Mouse (Mus musculus): ENCODE data around the gene Cilp. TPM values are rescaled to one million over a fixed set of nuclear protein-coding genes. Genes with fewer than 3 reads are reported as not detected.
"Not testable (repeated sequence)": the region's sequence is repeated elsewhere in the genome, so short reads cannot be mapped to it uniquely, and the experiment has no call there.

The Cilp gene
- polyA plus RNA-seq, 1 experiment: 1.4 TPM

- Histone ChIP-seq H3K27ac (ENCODE audit: insufficient read depth, low read depth, low read length) (no peak overlapping the region), H3K36me3 (ENCODE audit: control insufficient read depth, insufficient read depth, low read length) (no peaks in the 10 kb centered on the region), H3K27me3 (replicated peaks; ENCODE audit: control insufficient read depth, insufficient read depth, low read length) (no peaks in the 10 kb centered on the region), H3K4me3 (ENCODE audit: insufficient read depth, low read depth, low read length) (no peak overlapping the region), H3K4me1 (ENCODE audit: control insufficient read depth, insufficient read depth, low read length) (no peaks in the 10 kb centered on the region)
- 86% methylated on average over 2 of the region's 2 CpGs for WGBS
- DNase-seq: peak; percentile 21
- no peak for TF ChIP-seq POLR2A (IDR thresholded peaks at IDR 0.05; ENCODE audit: low read depth, low read length)
- TF ChIP-seq CTCF (conservative IDR thresholded peaks at IDR 0.05; ENCODE audit: insufficient read depth, insufficient read length, low read depth, low read length): no peak
These were observed 3.3 kb upstream of the Cilp start for GRCm38 (mm10) chr9:65261591-65262230.

- WGBS: 93% methylated on average over 3 of the region's 3 CpGs
- H3K27ac ChIP-seq (ENCODE audit: insufficient read depth, low read depth, low read length): no peak overlapping the region
- no peak for DNase-seq
- peaks cover 4% of the 10 kb centered on the region for H3K4me1 ChIP-seq (ENCODE audit: control insufficient read depth, insufficient read depth, low read length)
- TF ChIP-seq CTCF (conservative IDR thresholded peaks at IDR 0.05; ENCODE audit: insufficient read depth, insufficient read length, low read depth, low read length) (no peak), POLR2A (IDR thresholded peaks at IDR 0.05; ENCODE audit: low read depth, low read length) (no peak)
- H3K36me3 ChIP-seq (ENCODE audit: control insufficient read depth, insufficient read depth, low read length): no peaks in the 10 kb centered on the region
- no peaks in the 10 kb centered on the region for H3K27me3 ChIP-seq (replicated peaks; ENCODE audit: control insufficient read depth, insufficient read depth, low read length)
- no peak overlapping the region for H3K4me3 ChIP-seq (ENCODE audit: insufficient read depth, low read depth, low read length)
These were observed 2.3 kb upstream of the Cilp start for GRCm38 (mm10) chr9:65262641-65263120.

- 31% methylated on average over 7 of the region's 7 CpGs for WGBS
- peaks cover 9% of the 10 kb centered on the region for H3K4me1 ChIP-seq (ENCODE audit: control insufficient read depth, insufficient read depth, low read length)
- TF ChIP-seq CTCF (conservative IDR thresholded peaks at IDR 0.05; ENCODE audit: insufficient read depth, insufficient read length, low read depth, low read length) (no peak), POLR2A (IDR thresholded peaks at IDR 0.05; ENCODE audit: low read depth, low read length) (no peak)
- no peaks in the 10 kb centered on the region for H3K27me3 ChIP-seq (replicated peaks; ENCODE audit: control insufficient read depth, insufficient read depth, low read length)
- no peaks in the 10 kb centered on the region for H3K36me3 ChIP-seq (ENCODE audit: control insufficient read depth, insufficient read depth, low read length)
- no peak overlapping the region for H3K27ac ChIP-seq (ENCODE audit: insufficient read depth, low read depth, low read length)
- H3K4me3 ChIP-seq (ENCODE audit: insufficient read depth, low read depth, low read length): no peak overlapping the region
- peak; percentile 64 for DNase-seq
These were observed 2.9 kb downstream of the Cilp start for GRCm38 (mm10) chr9:65267742-65268515.

GRCm38 (mm10) chr9:65273048-65273809 is 8.2 kb downstream of the Cilp start:
- Histone ChIP-seq H3K4me3 (ENCODE audit: insufficient read depth, low read depth, low read length) (no peak overlapping the region), H3K27me3 (replicated peaks; ENCODE audit: control insufficient read depth, insufficient read depth, low read length) (no peaks in the 10 kb centered on the region), H3K4me1 (ENCODE audit: control insufficient read depth, insufficient read depth, low read length) (peaks cover 3% of the 10 kb centered on the region; the same call in 1 of the 2 replicates), H3K27ac (ENCODE audit: insufficient read depth, low read depth, low read length) (no peak overlapping the region), H3K36me3 (ENCODE audit: control insufficient read depth, insufficient read depth, low read length) (no peaks in the 10 kb centered on the region)
- WGBS: 65% methylated on average over 13 of the region's 13 CpGs
- no peak for TF ChIP-seq CTCF (conservative IDR thresholded peaks at IDR 0.05; ENCODE audit: insufficient read depth, insufficient read length, low read depth, low read length)
- TF ChIP-seq POLR2A (IDR thresholded peaks at IDR 0.05; ENCODE audit: low read depth, low read length): no peak
- peak; percentile 87 for DNase-seq

- DNase-seq: no peak
- Histone ChIP-seq H3K4me1 (ENCODE audit: control insufficient read depth, insufficient read depth, low read length) (peaks cover 3% of the 10 kb centered on the region; the same call in 1 of the 2 replicates), H3K4me3 (ENCODE audit: insufficient read depth, low read depth, low read length) (no peak overlapping the region), H3K27ac (ENCODE audit: insufficient read depth, low read depth, low read length) (no peak overlapping the region), H3K36me3 (ENCODE audit: control insufficient read depth, insufficient read depth, low read length) (no peaks in the 10 kb centered on the region), H3K27me3 (replicated peaks; ENCODE audit: control insufficient read depth, insufficient read depth, low read length) (no peaks in the 10 kb centered on the region)
- 60% methylated on average over 4 of the region's 4 CpGs for WGBS
- TF ChIP-seq CTCF (conservative IDR thresholded peaks at IDR 0.05; ENCODE audit: insufficient read depth, insufficient read length, low read depth, low read length) (no peak), POLR2A (IDR thresholded peaks at IDR 0.05; ENCODE audit: low read depth, low read length) (no peak)
These were observed 8.9 kb downstream of the Cilp start for GRCm38 (mm10) chr9:65273873-65274272.

GRCm38 (mm10) chr9:65274851-65275250 is 9.9 kb downstream of the Cilp start:
- not testable (repeated sequence) for DNase-seq; H3K36me3 ChIP-seq (ENCODE audit: control insufficient read depth, insufficient read depth, low read length); H3K27me3 ChIP-seq (replicated peaks; ENCODE audit: control insufficient read depth, insufficient read depth, low read length); H3K27ac ChIP-seq (ENCODE audit: insufficient read depth, low read depth, low read length); H3K4me1 ChIP-seq (ENCODE audit: control insufficient read depth, insufficient read depth, low read length); H3K4me3 ChIP-seq (ENCODE audit: insufficient read depth, low read depth, low read length)
- WGBS: 85% methylated on average over 3 of the region's 3 CpGs
